Mouse (Mus musculus) forebrain, embryonic 13.5 days (tissue): Measurements from ENCODE around the gene Lrfn1. TPM values are rescaled to one million over a fixed set of nuclear protein-coding genes. Genes with fewer than 3 reads are reported as not detected.

Experiments
- polyA plus RNA-seq: library from polyadenylated mRNA; unstranded; fragments of >200 nt; fragmentation: Nextera tagmentation; extraction: Ambion mirVana; gene quantifications from 2 replicates; pipeline ENCODE4 v1.2.1, GENCODE M21; 2015

Gene Lrfn1
- polyA plus RNA-seq, 1 experiment from 2014 or later, result 5.9 TPM

Other genes with a start within 250 kb of the Lrfn1 start
- gene Eid2, start 184.1 kb upstream of the Lrfn1 start, polyA plus RNA-seq, result 3.3 TPM in 2 replicates
- gene Eid2b, start 174.2 kb upstream of the Lrfn1 start, polyA plus RNA-seq, result 30.3 and 31.4 TPM in 2 replicates
- 0.33 and 0.39 TPM in 2 replicates for gene Selenov, start 160.8 kb upstream of the Lrfn1 start, polyA plus RNA-seq
- gene Dll3, start 149.7 kb upstream of the Lrfn1 start, polyA plus RNA-seq, result 20.3 and 22.2 TPM in 2 replicates
- gene Timm50, start 139.9 kb upstream of the Lrfn1 start, polyA plus RNA-seq, result 168 and 179 TPM in 2 replicates
- 93.4 and 102 TPM in 2 replicates for gene Supt5, start 113.2 kb upstream of the Lrfn1 start, polyA plus RNA-seq
- 644 and 704 TPM in 2 replicates for gene Rps16, start 101.3 kb upstream of the Lrfn1 start, polyA plus RNA-seq
- gene Plekhg2, start 79.4 kb upstream of the Lrfn1 start, polyA plus RNA-seq, result 43.1 and 50.0 TPM in 2 replicates
- gene Zfp36, start 71.7 kb upstream of the Lrfn1 start, polyA plus RNA-seq, result 4.5 and 4.8 TPM in 2 replicates
- 49.3 and 51.5 TPM in 2 replicates for gene Med29, start 59.3 kb upstream of the Lrfn1 start, polyA plus RNA-seq
- 95.4 and 97.1 TPM in 2 replicates for gene Paf1, start 59.0 kb upstream of the Lrfn1 start, polyA plus RNA-seq
- 2.5 and 2.8 TPM in 2 replicates for gene Gmfg, start 14.5 kb upstream of the Lrfn1 start, polyA plus RNA-seq
- gene Ifnl2, start 58.5 kb downstream of the Lrfn1 start, polyA plus RNA-seq, result not detected in 2 replicates
- gene Ifnl3, start 70.9 kb downstream of the Lrfn1 start, polyA plus RNA-seq, result not detected in 2 replicates
- not detected in 2 replicates for gene Sycn, start 88.9 kb downstream of the Lrfn1 start, polyA plus RNA-seq
- gene Nccrp1, start 95.3 kb downstream of the Lrfn1 start, polyA plus RNA-seq, result not detected in 2 replicates
- gene Samd4b, start 146.2 kb downstream of the Lrfn1 start, polyA plus RNA-seq, result 20.0 and 20.5 TPM in 2 replicates
- 36.1 and 36.8 TPM in 2 replicates for gene Pak4, start 146.2 kb downstream of the Lrfn1 start, polyA plus RNA-seq
- gene Acp7, start 179.4 kb downstream of the Lrfn1 start, polyA plus RNA-seq, result not detected in 2 replicates
- 3.6 and 3.8 TPM in 2 replicates for gene Fbxo27, start 240.9 kb downstream of the Lrfn1 start, polyA plus RNA-seq